Mouse (Mus musculus) thymus, postnatal 36 days (tissue): Measurements from ENCODE around the gene Ace.

Experiments
- DNase-seq, 2 experiments: peaks; one replicate each; pipeline ENCODE4 v3.0.0; 2022; ENCODE audit warnings: mixed read lengths in 2 of 2

Ace gene

GRCm38 (mm10) chr11:105967741-105968574 lies at the start of gene Ace:
Gene Ace (plus strand): TSS chr11:105967945.
- no peak for DNase-seq

GRCm38 (mm10) chr11:105920098-105920785 lies 47.5 kb upstream of the Ace start:
- DNase-seq = no peak

- DNase-seq = no peak
Observed at GRCm38 (mm10) chr11:105920836-105921235, 46.9 kb upstream of the Ace start.

GRCm38 (mm10) chr11:105921275-105921674 lies 46.5 kb upstream of the Ace start:
- DNase-seq = no peak

GRCm38 (mm10) chr11:105922769-105923663 lies 44.7 kb upstream of the Ace start:
- no peak for DNase-seq

GRCm38 (mm10) chr11:105927065-105928030 lies 40.4 kb upstream of the Ace start:
- DNase-seq = peak; percentile 49

GRCm38 (mm10) chr11:105928171-105928570 lies 39.6 kb upstream of the Ace start:
- DNase-seq = no peak

- DNase-seq = no peak
Observed at GRCm38 (mm10) chr11:105931380-105931779, 36.4 kb upstream of the Ace start.

- no peak for DNase-seq
Observed at GRCm38 (mm10) chr11:105933746-105934145, 34.0 kb upstream of the Ace start.

GRCm38 (mm10) chr11:105934303-105934711 lies 33.4 kb upstream of the Ace start:
- no peak for DNase-seq

GRCm38 (mm10) chr11:105934816-105935215 lies 32.9 kb upstream of the Ace start:
- DNase-seq = no peak

GRCm38 (mm10) chr11:105935496-105935895 lies 32.2 kb upstream of the Ace start:
- DNase-seq = no peak

GRCm38 (mm10) chr11:105936200-105936599 lies 31.5 kb upstream of the Ace start:
- no peak for DNase-seq

GRCm38 (mm10) chr11:105936974-105937373 lies 30.8 kb upstream of the Ace start:
- no peak for DNase-seq

- DNase-seq = no peak
Observed at GRCm38 (mm10) chr11:105938771-105939170, 29.0 kb upstream of the Ace start.

- no peak for DNase-seq
Observed at GRCm38 (mm10) chr11:105941973-105942372, 25.8 kb upstream of the Ace start.

GRCm38 (mm10) chr11:105943133-105944102 lies 24.3 kb upstream of the Ace start:
- DNase-seq = no peak

GRCm38 (mm10) chr11:105944126-105944621 lies 23.6 kb upstream of the Ace start:
- peak; percentile 56 to 73 for DNase-seq

- no peak for DNase-seq
Observed at GRCm38 (mm10) chr11:105944770-105945672, 22.7 kb upstream of the Ace start.
